In genomic region chr12:77537139-77537848, GRCm38 (mm10) we compare ENCODE assay signal across 14 mouse cellular contexts.
DNase-seq lines count a peak whose midpoint lies in the region; ATAC-seq and TF ChIP-seq lines count a peak whose summit lies in the region.
"Had no signal": no experiment of that assay in that cellular context is flagged by ENCODE, and none has a peak within 500 bp of the region (broad histone marks: within the 10 kb centered on the region; RNA-seq: fewer than 3 reads in every experiment).

No protein-coding gene starts in this region.

- peak; percentile 27 for DNase-seq in adrenal gland, postnatal 14 days
- DNase-seq in adrenal gland, postnatal 25 days: no peak
- peak; percentile 51 to 54 for DNase-seq in spleen, adult 2 months (ENCODE audit: low read depth in 1 of 2, low spot score in 2 of 2)
- DNase-seq in spleen, postnatal 10 days (ENCODE audit: low spot score in 2 of 2): no peak
- peak; percentile 41 for DNase-seq in brain, adult 2 months (ENCODE audit: low read depth, low spot score)
- DNase-seq in skeletal muscle tissue, adult 2 months (ENCODE audit: low read depth, low spot score): peak; percentile 19
- DNase-seq in kidney, adult 8-10 months: no peak
- DNase-seq: kidney, adult 18-20 months had no signal

- H3K36me3 ChIP-seq in spleen, adult 2 months (ENCODE audit: control insufficient read depth, insufficient read depth, low read length): no peaks in the 10 kb centered on the region
- H3K36me3 ChIP-seq: liver, embryonic 15.5 days; midbrain, embryonic 10.5 days had no signal

- ATAC-seq in activated CD4-positive, CD25-positive, alpha-beta regulatory T cell, adult 4 months: no peak

- H3K4me3 ChIP-seq in spleen, adult 2 months (ENCODE audit: extremely low read depth, insufficient read depth, insufficient read length): no peak overlapping the region; the same call in 1 of the 2 replicates
- H3K4me3 ChIP-seq: erythroblast, embryonic 14.5 days; heart, adult 2 months; liver, embryonic 15.5 days; midbrain, embryonic 10.5 days; myocyte had no signal

- WGBS in spleen, adult 2 months: 13% methylated on average over 8 of the region's 8 CpGs

- TF ChIP-seq POLR2A in spleen, adult 2 months (IDR thresholded peaks at IDR 0.05; ENCODE audit: low read depth, low read length): peak; percentile 32; the same call in 1 of the 2 replicates

- H3K27me3 ChIP-seq in spleen, adult 2 months (ENCODE audit: control insufficient read depth, insufficient read depth, low read length): no peaks in the 10 kb centered on the region
- H3K27me3 ChIP-seq: liver, embryonic 15.5 days had no signal

- TF ChIP-seq CTCF in spleen, adult 2 months (IDR thresholded peaks at IDR 0.05; ENCODE audit: extremely low read depth, insufficient read depth, insufficient read length, insufficient replicate concordance): no peak

- H3K27ac ChIP-seq in spleen, adult 2 months (ENCODE audit: insufficient read depth, low read length): peak overlapping the region; percentile 95
- H3K27ac ChIP-seq: heart, adult 2 months; liver, embryonic 15.5 days; midbrain, embryonic 10.5 days had no signal

- peaks cover 52% of the 10 kb centered on the region; the same call in 1 of the 2 replicates for H3K4me1 ChIP-seq in spleen, adult 2 months (ENCODE audit: control insufficient read depth, insufficient read depth, insufficient read length)
- H3K4me1 ChIP-seq: liver, embryonic 15.5 days; midbrain, embryonic 10.5 days had no signal

Comparison
In these comparisons a context has a peak if more than half of its experiments do, and no peak if none do; other contexts are left out.
1. DNase-seq: peak in adrenal gland, postnatal 14 days (single experiment), spleen, adult 2 months (2 of 2), brain, adult 2 months (single experiment) and skeletal muscle tissue, adult 2 months (single experiment); none in adrenal gland, postnatal 25 days (single experiment), spleen, postnatal 10 days (0 of 2) and kidney, adult 8-10 months (0 of 2).